Mouse (Mus musculus): ENCODE results near the gene Spib.
A peak's percentile ranks its signal among the peaks of the same experiment; 100 is the strongest.

Spib gene

GRCm38 (mm10) chr7:44526414-44527154 lies 5.3 kb downstream of the Spib start:
- no peak for DNase-seq (ENCODE audit: low read depth, low spot score)

GRCm38 (mm10) chr7:44525126-44525832 lies 6.6 kb downstream of the Spib start:
- peak; percentile 56 for DNase-seq (ENCODE audit: low read depth, low spot score)

GRCm38 (mm10) chr7:44524502-44524901 lies 7.4 kb downstream of the Spib start, which contains the start of gene Mybpc2:
TSS of gene Mybpc2 (minus strand) at chr7:44524656.
- DNase-seq (ENCODE audit: low read depth, low spot score) = peak; percentile 43

- DNase-seq (ENCODE audit: low read depth, low spot score) = no peak
Measured at GRCm38 (mm10) chr7:44523056-44523455, 8.8 kb downstream of the Spib start.

GRCm38 (mm10) chr7:44521710-44522109 lies 10.2 kb downstream of the Spib start:
- DNase-seq (ENCODE audit: low read depth, low spot score) = peak; percentile 77

DNA sequence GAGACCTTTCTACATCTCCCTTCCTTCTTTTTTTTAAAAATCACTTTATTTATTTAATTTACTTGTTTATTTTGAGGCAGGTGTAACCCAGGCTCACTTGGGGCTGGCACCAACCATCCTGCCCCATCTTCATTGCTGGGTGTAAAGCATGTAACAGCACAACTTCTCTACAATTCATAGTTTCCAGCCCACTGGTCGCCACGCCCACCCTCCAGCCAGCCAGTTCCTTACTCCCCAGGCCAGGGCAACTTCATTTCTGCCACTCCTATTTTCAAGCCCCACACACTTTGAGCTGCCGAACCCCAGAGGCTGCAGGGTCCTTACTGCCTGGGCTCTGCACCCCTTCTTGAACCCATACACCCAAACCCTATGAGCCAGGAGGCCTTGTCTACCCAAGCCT lies 10.9 kb downstream of the Spib start:
- DNase-seq (ENCODE audit: low read depth, low spot score) = no peak

- DNase-seq (ENCODE audit: low read depth, low spot score) = peak; percentile 72
Measured at GRCm38 (mm10) chr7:44519240-44519913, 12.5 kb downstream of the Spib start.

- no peak for DNase-seq (ENCODE audit: low read depth, low spot score)
Measured at GRCm38 (mm10) chr7:44507491-44507890, 24.4 kb downstream of the Spib start.

GRCm38 (mm10) chr7:44501563-44502115 lies 30.2 kb downstream of the Spib start:
- peak; percentile 82 for DNase-seq (ENCODE audit: low read depth, low spot score)

DNA sequence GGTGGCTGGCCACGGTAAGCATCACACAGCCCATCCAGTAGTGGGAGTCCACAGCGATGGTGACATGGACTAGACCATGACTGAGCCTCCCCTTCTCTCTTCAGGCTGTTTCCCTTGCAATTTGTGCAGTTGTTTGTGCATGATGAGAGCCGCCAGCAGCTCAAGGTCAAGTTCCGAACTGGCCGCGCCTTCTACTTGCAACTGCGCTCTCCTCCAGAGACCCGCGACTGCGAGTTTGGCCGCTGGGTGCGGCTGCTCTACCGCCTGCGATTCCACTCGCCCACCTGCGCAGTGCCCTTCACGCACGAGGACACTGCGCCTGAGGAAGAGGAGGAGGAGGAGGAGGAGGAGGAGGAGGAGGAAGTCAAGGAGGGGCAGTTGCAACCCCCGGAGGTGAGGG lies 31.8 kb downstream of the Spib start:
- peak; percentile 65 for DNase-seq (ENCODE audit: low read depth, low spot score)

GRCm38 (mm10) chr7:44498922-44499321 lies 32.9 kb downstream of the Spib start:
- DNase-seq (ENCODE audit: low read depth, low spot score) = no peak

DNA sequence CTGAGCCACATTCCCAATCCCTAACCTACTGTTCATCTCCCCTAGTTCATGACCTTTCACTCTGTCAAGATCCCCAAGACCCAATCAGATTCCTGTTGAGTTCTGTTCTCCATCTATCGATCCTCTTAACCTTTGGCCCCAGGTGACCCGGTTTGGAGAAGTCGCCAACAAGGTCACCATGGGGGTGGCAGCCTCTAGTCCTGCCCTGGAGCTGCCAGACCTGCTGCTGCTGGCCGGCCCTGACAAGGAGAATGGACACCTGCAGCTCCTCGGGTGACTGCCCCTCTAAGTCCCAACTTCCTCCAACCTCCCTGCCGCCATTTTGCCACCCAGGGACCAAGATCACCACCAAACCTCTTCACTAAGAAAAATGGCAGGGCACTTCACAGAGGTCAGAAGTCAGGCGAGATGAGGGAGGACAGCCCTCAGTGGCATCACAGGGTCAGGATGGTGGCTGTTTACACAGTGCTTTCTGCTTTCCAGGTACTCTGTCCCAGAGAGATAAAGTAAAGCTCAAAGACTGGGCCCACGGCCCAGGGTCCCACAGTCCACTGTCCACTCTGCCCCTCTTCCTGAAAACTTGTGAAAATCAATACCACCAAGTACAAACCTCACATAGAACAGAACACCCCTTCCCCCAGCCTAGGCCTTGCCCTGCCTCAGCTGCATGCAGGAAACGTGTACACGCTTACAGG lies 34.4 kb downstream of the Spib start:
- no peak for DNase-seq (ENCODE audit: low read depth, low spot score)

- no peak for DNase-seq (ENCODE audit: low read depth, low spot score)
Measured at GRCm38 (mm10) chr7:44496771-44497109, 35.1 kb downstream of the Spib start.

- peak; percentile 100 for DNase-seq (ENCODE audit: low read depth, low spot score)
Measured at GRCm38 (mm10) chr7:44495992-44496770, 35.7 kb downstream of the Spib start, which contains the start of the genes Emc10 and Fam71e1. TSS of gene Emc10 (minus strand) at chr7:44496529. TSS of gene Fam71e1 (plus strand) at chr7:44496581.

GRCm38 (mm10) chr7:44495086-44495485 lies 36.8 kb downstream of the Spib start:
- DNase-seq (ENCODE audit: low read depth, low spot score) = peak; percentile 31

GRCm38 (mm10) chr7:44494681-44495080 lies 37.2 kb downstream of the Spib start:
- DNase-seq (ENCODE audit: low read depth, low spot score) = no peak

DNA sequence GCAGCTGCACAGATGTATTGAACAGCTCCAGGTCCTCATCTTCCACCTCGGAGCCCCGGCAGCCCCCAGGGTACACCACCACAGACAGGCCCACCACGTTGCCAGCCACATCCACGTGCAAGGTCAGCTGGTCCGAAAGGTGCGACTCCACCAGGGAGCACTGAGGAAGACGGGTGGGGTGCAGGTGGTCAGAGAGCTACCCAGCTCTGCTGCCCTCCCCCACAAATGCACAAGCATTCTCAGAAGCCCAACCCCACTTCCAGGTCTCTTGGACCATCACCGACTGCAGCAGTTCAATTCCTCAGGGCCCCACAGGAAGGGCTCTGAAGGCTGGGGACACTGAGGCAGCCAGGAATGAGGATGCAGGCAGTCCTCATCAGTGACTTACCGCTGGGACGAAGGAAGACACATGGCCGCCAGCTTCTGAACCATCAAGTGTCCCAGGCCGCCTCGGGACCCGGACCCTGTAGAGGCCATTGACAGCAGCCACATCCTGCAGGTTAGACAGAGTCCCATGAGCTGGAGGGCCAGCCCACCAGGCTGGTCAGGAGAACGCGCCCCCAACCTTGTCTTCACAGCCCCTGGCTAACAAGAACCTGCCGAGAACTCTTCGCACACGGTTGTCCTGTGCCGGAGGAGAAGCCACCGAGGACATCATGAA lies 39.6 kb downstream of the Spib start:
- DNase-seq (ENCODE audit: low read depth, low spot score) = no peak

DNA sequence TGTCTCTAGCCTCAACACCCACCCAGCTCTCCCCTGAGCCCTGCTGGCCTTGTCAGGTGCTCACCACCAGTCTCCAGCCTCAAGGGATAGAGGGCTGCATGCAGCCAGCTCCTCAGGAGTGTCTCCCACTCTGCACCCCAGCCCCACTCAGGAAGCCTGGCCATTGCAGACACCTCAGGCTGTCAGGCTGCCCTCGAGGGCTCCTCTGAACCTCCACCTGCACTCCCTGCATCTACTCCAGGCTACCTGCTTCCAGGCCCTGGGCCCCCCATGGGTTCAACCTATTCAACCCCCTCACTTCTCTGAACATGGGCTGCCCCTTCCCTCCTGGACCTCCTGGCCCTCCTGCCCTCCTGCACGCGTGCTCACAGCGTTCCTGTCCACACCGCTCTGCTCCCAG lies 40.5 kb downstream of the Spib start:
- DNase-seq (ENCODE audit: low read depth, low spot score) = no peak

- no peak for DNase-seq (ENCODE audit: low read depth, low spot score)
Measured at GRCm38 (mm10) chr7:44490281-44490680, 41.6 kb downstream of the Spib start.

- no peak for DNase-seq (ENCODE audit: low read depth, low spot score)
Measured at GRCm38 (mm10) chr7:44488545-44488944, 43.3 kb downstream of the Spib start.

All from ES-CJ7 (cell line).